Mouse (Mus musculus): ENCODE results near the gene Slc16a2.
"Not testable (repeated sequence)": the region's sequence is repeated elsewhere in the genome, so short reads cannot be mapped to it uniquely, and the experiment has no call there.

Slc16a2 gene

GRCm38 (mm10) chrX:103733091-103733490 is 88.7 kb downstream of the Slc16a2 start:
- DNase-seq, result no peak

- DNase-seq, result no peak
Observed at GRCm38 (mm10) chrX:103732033-103732703, 89.6 kb downstream of the Slc16a2 start.

DNA sequence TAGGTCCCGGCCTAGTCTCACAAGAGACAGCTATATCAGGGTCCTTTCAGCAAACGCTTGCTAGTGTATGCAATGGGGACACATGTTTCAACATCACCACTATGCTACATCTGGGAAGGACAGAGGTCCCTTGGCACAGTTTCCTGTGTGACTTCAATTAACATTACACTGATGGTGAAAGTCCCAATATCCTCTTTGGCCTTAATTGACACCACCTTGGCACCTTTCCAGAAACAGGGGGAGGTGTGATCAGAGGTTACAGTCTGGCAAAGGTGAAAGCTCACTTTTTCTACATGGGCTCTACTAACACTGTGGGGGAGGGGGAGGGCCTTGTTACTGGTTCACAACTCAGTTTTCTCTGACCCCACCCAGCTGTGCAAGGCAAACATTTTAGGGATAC is 99.3 kb downstream of the Slc16a2 start:
- peak; percentile 6 to 28 for DNase-seq

GRCm38 (mm10) chrX:103719618-103720185 is 102.1 kb downstream of the Slc16a2 start:
- DNase-seq, result no peak

- no peak for DNase-seq
Observed at GRCm38 (mm10) chrX:103712922-103713321, 108.9 kb downstream of the Slc16a2 start.

GRCm38 (mm10) chrX:103709671-103710070 is 112.1 kb downstream of the Slc16a2 start:
- DNase-seq, result no peak

- peak in 1 of 2 experiments; percentile 48 for DNase-seq
Observed at GRCm38 (mm10) chrX:103708592-103708991, 113.2 kb downstream of the Slc16a2 start.

DNA sequence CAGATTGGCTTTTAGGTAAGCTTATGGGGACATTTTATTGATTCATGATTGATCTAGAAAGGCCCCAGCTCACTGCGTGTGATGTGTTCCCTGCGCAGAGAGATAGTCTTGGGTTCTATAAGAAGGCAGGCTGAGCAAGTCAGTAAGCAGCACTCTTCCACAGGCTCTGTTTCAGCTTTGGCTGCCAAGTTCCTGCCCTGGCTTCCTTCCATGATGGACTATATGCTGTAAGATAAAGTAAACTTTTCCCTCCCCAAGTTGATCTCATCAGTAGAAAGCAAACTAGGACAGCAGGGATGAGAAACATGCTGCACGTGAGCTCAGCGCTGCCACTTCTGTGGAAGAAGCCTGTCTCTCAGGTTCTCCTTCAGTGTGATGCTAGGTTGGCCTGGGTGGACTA is 117.2 kb downstream of the Slc16a2 start:
- no peak for DNase-seq

- DNase-seq, result peak; percentile 36 to 51
Observed at GRCm38 (mm10) chrX:103704024-103704423, 117.8 kb downstream of the Slc16a2 start.

DNA sequence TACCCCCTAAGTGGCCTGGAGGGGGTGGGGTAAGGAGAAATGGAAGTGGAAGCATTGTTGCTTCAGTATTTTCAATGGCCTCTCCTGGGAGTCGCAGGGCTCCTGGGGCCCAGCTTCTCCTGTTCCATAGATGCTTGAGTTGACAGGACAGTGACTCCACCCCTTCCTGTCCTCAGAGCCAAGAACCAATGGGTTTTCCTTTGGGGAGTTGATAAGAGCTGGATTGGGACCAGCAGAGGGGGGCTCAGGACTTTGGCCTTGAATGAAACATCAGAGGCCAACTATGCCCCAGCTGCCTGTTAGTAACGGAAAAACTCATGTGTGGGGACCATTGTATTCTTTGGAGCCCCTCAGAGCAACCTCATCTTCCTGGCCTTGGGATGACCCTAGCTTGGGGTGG is 124.0 kb downstream of the Slc16a2 start:
- DNase-seq, result no peak

DNA sequence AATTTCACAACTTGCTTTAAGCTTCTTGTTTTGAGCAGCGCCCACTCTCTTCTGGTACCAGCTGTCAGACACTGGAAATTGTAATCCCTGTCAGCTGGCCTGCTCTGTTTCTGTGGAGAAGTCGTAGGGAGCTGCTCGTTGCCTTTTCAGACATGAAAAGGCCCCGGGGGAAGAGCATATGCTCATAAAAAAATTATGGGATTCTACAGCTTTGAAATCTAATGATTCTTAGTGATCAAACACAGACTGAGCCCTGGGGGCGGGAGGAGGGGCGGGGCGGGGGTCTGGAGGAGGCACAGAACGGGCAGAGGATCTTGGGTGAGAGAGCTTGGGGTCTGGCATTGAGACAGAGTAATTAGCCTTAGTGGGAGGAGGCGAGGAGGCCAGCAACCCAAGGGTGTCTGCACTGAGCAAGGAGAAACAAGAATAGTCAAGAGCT is 125.7 kb downstream of the Slc16a2 start:
- peak; percentile 12 to 36 for DNase-seq

GRCm38 (mm10) chrX:103695165-103695996 is 126.4 kb downstream of the Slc16a2 start:
- DNase-seq, result peak; percentile 70 to 80

- no peak for DNase-seq
Observed at GRCm38 (mm10) chrX:103694787-103695164, 127.0 kb downstream of the Slc16a2 start.

GRCm38 (mm10) chrX:103694381-103694780 is 127.4 kb downstream of the Slc16a2 start:
- DNase-seq, result no peak

GRCm38 (mm10) chrX:103692916-103693315 is 128.9 kb downstream of the Slc16a2 start:
- no peak for DNase-seq

- no peak for DNase-seq
Observed at GRCm38 (mm10) chrX:103688551-103688950, 133.2 kb downstream of the Slc16a2 start.

DNA sequence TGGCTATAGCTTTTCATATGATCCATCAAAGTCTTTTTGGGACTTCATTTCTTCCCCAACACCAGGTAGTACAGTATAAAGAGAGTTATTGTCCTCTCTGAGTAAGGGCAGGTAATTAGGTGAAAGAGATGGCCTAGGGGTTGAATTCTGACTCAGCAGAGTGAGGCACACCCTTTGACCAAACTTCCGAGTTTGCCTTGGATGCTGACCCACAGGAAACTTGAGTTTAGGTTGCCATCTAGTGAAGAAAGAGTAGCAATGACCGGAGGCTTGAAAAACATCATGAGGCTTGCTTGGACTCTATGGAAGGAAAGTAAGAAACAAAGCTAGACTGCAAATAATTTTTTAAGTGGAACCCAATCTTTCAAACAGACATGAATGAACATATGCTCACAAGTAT is 147.1 kb downstream of the Slc16a2 start:
- DNase-seq, result peak in 1 of 2 experiments; percentile 19

DNA sequence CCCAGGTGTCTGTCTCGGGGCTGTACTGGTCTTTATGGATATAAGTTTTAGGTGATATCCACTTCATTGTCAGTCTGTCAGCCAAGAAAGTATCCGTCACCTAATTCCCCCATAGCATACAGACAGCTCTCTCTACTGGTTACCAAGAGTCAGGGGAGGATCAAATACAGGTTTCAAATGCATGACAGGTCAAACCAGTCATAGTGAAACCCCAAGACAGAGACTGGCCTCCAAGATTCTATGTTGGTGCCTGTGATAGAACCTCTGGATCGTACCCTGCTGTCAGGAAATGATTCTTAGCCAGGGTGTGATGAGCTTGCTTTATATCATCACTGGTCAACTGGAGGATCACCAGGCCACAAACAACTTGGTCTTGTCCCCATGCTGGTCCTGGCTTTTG is 148.0 kb downstream of the Slc16a2 start:
- DNase-seq, result no peak

GRCm38 (mm10) chrX:103670245-103670644 is 151.5 kb downstream of the Slc16a2 start:
- DNase-seq, result no peak

DNA sequence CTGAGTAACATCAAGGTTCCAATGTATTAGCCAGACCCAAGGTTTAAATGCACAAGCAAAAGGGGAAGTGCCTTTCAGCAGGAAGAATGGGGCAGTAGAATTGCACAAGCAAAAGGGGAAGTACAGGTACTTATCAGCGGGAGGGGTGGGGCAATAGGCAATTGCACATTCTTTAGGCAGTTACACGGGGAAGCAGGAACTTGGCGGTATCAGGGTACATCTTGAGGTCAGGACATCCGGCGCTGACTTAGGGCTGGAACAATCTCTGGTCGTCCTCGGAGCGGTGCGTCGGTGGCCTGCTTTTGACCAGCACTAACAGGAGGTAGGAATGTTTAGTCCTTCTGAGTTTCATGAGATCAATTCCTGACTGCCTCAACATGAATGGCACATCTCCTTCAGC is 157.3 kb downstream of the Slc16a2 start:
- not testable (repeated sequence) for DNase-seq

DNA sequence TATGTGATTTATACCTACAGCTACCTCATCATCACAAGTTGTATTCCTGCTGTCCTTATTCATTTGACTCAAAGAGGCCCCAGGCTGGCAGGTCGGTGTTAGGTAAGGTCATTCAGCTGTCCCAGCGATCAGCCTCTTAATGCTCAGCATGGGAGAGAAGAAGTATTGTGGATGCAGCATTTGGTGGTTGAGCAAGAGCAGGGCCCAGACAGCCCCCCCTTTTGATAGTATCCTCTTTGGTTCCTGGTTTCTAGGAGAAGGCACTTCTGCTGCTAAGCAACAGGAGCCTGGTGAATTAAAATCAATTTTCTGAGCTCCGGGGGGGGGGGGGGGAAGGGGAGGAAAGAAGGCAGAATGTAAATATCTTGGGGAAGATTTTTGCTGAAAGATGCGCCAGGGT is 162.8 kb downstream of the Slc16a2 start:
- DNase-seq, result no peak

DNA sequence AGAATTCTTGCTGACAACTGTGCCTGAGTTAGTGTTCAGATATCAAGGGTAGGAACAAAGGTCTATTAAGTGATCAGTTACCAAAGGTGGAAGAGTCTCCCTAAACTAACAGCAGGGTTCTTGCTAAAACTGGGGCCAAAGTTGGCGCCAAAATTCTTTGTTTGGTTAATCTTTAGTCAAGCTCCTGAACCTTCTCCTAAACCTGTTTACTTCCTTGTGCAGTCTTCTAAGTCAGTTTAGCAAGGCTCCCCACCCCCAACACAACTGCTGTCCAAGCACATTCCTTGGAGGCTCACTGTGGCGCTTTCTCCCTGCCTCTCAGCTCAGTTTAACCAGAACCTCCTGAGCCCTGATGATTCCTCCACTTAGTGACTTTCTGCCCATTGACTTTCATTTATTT is 168.8 kb downstream of the Slc16a2 start:
- DNase-seq, result peak; percentile 63 to 82

DNA sequence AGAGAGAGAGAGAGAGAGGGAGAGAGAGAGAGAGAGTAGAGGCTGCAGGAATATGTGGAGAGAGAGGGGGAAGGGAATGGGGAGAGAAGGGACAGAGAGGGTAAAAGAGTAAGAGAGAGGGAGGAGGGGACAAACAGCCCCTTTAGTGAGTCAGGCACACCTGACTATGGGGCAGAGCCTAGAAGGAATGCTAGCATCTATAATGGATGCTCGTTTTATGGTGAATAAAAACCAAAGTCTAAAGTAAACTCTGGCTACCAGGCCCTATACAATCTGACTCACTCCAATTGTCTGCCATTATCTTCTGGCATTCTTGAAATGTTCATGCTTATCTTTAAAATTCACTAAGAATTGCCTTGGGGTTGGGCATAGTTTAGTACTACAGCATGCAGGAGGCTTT is 169.7 kb downstream of the Slc16a2 start:
- DNase-seq, result no peak

All from kidney, postnatal 4 days (tissue).